Mouse (Mus musculus): ENCODE measurements around the gene Mfap3l. TPM values are rescaled to one million over a fixed set of nuclear protein-coding genes. Genes with fewer than 3 reads are reported as not detected.
"Not testable (repeated sequence)": the region's sequence is repeated elsewhere in the genome, so short reads cannot be mapped to it uniquely, and the experiment has no call there.

Gene Mfap3l
- polyA plus RNA-seq, 1 experiment from 2014 or later = 4.0 TPM

DNA sequence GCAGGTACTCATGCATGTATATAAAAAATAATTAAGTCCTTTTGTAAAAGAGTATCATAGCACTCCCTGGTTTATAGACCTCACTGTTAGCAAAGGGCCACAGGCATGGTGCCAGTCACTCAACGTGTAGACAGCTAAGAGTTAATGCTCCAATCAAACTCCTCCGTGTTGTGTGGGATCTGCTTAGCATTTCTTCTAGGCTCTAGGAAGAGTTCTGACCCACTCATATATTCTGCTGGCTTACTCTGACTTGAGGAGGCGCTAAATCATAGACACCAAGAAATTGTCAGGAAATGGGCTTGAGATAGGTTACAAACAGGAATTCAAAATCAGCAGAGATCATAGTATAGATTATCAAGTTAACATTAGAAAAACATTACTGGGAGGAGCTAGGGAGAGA is 13.3 kb downstream of the Mfap3l start:
- Histone ChIP-seq H3K4me1 (ENCODE audit: insufficient read depth, low read depth, low read length) (no peaks in the 10 kb centered on the region), H3K9me3 (ENCODE audit: low read length) (no peaks in the 10 kb centered on the region), H3K27ac (ENCODE audit: low read length) (no peak overlapping the region), H3K36me3 (ENCODE audit: insufficient read depth, low read length) (no peaks in the 10 kb centered on the region), H3K9ac (replicated peaks; ENCODE audit: low read depth) (no peak overlapping the region), H3K4me3 (ENCODE audit: low read depth, low read length) (no peak overlapping the region), H3K4me2 (replicated peaks; ENCODE audit: low read depth, low read length) (no peak overlapping the region), H3K27me3 (replicated peaks; ENCODE audit: insufficient read depth, low read length) (no peaks in the 10 kb centered on the region)
- TF ChIP-seq CTCF (IDR thresholded peaks at IDR 0.05) (no peak), EP300 (IDR thresholded peaks at IDR 0.05) (no peak)
- ATAC-seq = no peak
- no peak for DNase-seq (ENCODE audit: low spot score)
- whole genome bisulfite sequencing = 76% methylated on average over 3 of the region's 3 CpGs

DNA sequence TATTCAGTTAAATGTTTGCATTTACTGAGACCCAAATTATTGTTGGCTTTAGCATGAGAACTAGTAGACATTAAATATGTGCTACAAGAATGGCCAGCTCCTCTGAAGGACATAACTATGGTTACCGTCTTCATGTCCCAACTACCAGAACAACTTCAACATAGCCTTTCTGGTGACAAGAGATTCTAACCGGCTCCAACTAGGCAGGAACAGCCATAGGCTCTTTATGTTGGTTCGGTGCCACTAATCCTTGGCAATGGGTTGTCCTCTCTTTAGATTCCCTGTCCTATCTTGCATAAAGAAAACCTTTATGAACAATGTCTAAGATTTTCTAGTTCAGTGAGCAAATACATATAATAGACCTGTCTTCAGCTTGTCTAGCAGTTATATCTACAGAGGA is 14.7 kb downstream of the Mfap3l start:
- Histone ChIP-seq H3K4me1 (ENCODE audit: insufficient read depth, low read depth, low read length) (no peaks in the 10 kb centered on the region), H3K9me3 (ENCODE audit: low read length) (no peaks in the 10 kb centered on the region), H3K9ac (replicated peaks; ENCODE audit: low read depth) (no peak overlapping the region), H3K27ac (ENCODE audit: low read length) (no peak overlapping the region), H3K4me2 (replicated peaks; ENCODE audit: low read depth, low read length) (no peak overlapping the region), H3K27me3 (replicated peaks; ENCODE audit: insufficient read depth, low read length) (no peaks in the 10 kb centered on the region), H3K36me3 (ENCODE audit: insufficient read depth, low read length) (no peaks in the 10 kb centered on the region), H3K4me3 (ENCODE audit: low read depth, low read length) (no peak overlapping the region)
- DNase-seq (ENCODE audit: low spot score) (no peak), ATAC-seq (no peak)
- 94% methylated on average over 3 of the region's 3 CpGs for WGBS
- no peak for TF ChIP-seq EP300 (IDR thresholded peaks at IDR 0.05)

DNA sequence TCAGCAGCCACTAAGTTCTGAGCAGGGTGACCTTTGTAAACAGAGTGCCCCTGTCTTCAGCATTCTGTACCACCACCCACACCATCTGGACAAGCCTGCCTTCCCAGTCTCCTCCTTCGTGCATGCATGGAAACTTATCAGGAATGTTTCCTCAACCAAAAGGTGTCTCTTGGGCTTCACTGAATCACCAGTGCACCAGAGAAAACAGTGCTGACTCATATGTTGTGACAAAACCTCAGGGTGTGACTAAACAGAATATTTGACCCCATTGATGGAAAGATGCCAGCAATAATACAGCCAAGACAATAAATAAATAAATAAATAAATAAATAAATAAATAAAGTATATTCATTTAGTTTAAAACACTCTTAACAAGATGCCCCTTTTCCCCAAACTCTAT is 16.5 kb downstream of the Mfap3l start:
- H3K4me1 ChIP-seq (ENCODE audit: insufficient read depth, low read depth, low read length) = no peaks in the 10 kb centered on the region
- no peak overlapping the region for H3K9ac ChIP-seq (replicated peaks; ENCODE audit: low read depth)
- TF ChIP-seq CTCF (IDR thresholded peaks at IDR 0.05) (no peak), EP300 (IDR thresholded peaks at IDR 0.05) (no peak)
- no peak overlapping the region for H3K27ac ChIP-seq (ENCODE audit: low read length)
- no peaks in the 10 kb centered on the region for H3K27me3 ChIP-seq (replicated peaks; ENCODE audit: insufficient read depth, low read length)
- no peak overlapping the region for H3K4me3 ChIP-seq (ENCODE audit: low read depth, low read length)
- H3K36me3 ChIP-seq (ENCODE audit: insufficient read depth, low read length) = no peaks in the 10 kb centered on the region
- H3K9me3 ChIP-seq (ENCODE audit: low read length) = no peaks in the 10 kb centered on the region
- H3K4me2 ChIP-seq (replicated peaks; ENCODE audit: low read depth, low read length) = no peak overlapping the region
- no peak for DNase-seq (ENCODE audit: low spot score)
- no peak for ATAC-seq
- 41% methylated on average over 1 of the region's 1 CpGs for WGBS

DNA sequence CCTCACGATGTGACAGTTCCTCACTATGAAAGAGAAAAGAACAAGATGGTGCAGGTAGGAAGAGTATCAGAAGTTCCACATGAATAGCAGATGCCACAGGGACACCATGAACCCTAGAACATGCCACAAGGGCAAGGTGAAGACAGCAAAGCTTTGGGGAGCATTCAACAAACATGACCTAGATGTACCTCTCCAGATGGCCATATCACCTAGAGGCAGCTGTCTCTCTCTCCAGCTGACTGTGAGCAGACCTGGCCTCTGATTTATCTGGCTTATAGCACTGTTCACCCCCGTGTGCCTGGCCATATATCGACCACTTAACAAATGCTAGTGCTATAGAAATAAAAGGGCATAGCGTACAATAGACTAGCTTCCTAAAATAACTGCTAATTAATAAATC is 17.5 kb downstream of the Mfap3l start:
- H3K4me2 ChIP-seq (replicated peaks; ENCODE audit: low read depth, low read length) = no peak overlapping the region
- no peak for ATAC-seq
- no peak for TF ChIP-seq CTCF (IDR thresholded peaks at IDR 0.05)
- no peak for TF ChIP-seq EP300 (IDR thresholded peaks at IDR 0.05)
- no peaks in the 10 kb centered on the region for H3K36me3 ChIP-seq (ENCODE audit: insufficient read depth, low read length)
- H3K4me1 ChIP-seq (ENCODE audit: insufficient read depth, low read depth, low read length) = no peaks in the 10 kb centered on the region
- no peaks in the 10 kb centered on the region for H3K9me3 ChIP-seq (ENCODE audit: low read length)
- no peaks in the 10 kb centered on the region for H3K27me3 ChIP-seq (replicated peaks; ENCODE audit: insufficient read depth, low read length)
- H3K4me3 ChIP-seq (ENCODE audit: low read depth, low read length) = no peak overlapping the region
- H3K9ac ChIP-seq (replicated peaks; ENCODE audit: low read depth) = no peak overlapping the region
- no peak for DNase-seq (ENCODE audit: low spot score)
- no peak overlapping the region for H3K27ac ChIP-seq (ENCODE audit: low read length)
- WGBS = 72% methylated on average over 4 of the region's 4 CpGs

DNA sequence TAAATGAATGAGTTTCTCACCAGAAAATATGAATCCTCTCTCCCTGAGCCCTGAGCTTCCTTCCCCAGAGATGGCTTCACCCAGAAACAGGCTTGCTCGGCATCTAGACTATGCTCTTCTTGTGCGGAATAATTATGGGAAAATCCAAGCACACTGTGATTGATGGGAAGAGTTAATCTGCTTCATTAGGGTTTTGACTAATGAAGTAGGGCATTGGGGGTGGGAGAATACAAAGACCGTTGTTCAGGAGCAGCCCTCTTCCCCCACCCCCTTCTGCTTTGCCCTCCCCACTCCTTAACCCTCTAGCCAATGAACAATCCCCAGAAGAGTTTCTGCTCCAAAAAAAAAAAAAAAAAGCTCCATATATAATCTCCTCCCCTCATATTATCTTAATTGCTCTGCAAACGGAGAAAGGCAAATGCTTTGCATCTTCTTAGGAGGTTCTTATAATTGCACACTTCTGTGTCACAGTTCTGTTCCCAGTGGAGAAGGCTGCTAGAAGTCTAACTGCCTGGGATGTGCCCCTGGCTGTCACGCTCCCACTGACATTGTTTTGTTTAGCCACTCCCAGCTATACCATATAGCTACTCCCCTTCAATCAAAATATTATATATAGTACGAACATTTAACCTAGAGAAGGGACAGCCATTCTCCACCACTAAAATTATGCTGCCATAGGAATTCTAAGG is 24.9 kb downstream of the Mfap3l start:
- DNase-seq (ENCODE audit: low spot score) (no peak), ATAC-seq (no peak)
- no peak overlapping the region for H3K9ac ChIP-seq (replicated peaks; ENCODE audit: low read depth)
- TF ChIP-seq CTCF (IDR thresholded peaks at IDR 0.05) (no peak), EP300 (IDR thresholded peaks at IDR 0.05) (no peak)
- no peaks in the 10 kb centered on the region for H3K27me3 ChIP-seq (replicated peaks; ENCODE audit: insufficient read depth, low read length)
- H3K4me2 ChIP-seq (replicated peaks; ENCODE audit: low read depth, low read length) = no peak overlapping the region
- H3K9me3 ChIP-seq (ENCODE audit: low read length) = no peaks in the 10 kb centered on the region
- H3K4me1 ChIP-seq (ENCODE audit: insufficient read depth, low read depth, low read length) = 0 out of 2 replicates have a peak, but pooled peaks cover 5% of the 10 kb centered on the region
- no peak overlapping the region for H3K27ac ChIP-seq (ENCODE audit: low read length)
- H3K4me3 ChIP-seq (ENCODE audit: low read depth, low read length) = no peak overlapping the region
- no peaks in the 10 kb centered on the region for H3K36me3 ChIP-seq (ENCODE audit: insufficient read depth, low read length)
- 69% methylated on average over 6 of the region's 6 CpGs for WGBS

DNA sequence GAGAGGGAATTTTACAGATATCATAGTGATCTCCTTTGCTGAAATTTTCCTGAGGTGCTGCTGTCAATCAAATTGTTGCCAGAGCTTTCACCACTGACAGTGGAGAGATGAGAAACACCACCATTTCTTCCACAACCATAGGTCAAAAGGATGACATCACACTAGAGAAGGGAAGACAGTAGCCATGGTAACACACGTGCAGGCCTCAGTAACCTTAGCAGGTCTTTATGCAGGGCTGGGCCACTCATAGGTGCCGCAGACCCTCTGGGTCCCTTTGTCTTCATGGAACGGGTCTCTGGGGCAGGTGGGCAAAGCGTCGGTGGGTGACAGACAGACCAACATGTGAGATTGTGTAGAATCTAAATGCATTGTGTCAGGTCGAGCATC is 25.5 kb downstream of the Mfap3l start:
- Histone ChIP-seq H3K27me3 (replicated peaks; ENCODE audit: insufficient read depth, low read length) (no peaks in the 10 kb centered on the region), H3K4me2 (replicated peaks; ENCODE audit: low read depth, low read length) (no peak overlapping the region), H3K4me1 (ENCODE audit: insufficient read depth, low read depth, low read length) (0 out of 2 replicates have a peak, but pooled peaks cover 5% of the 10 kb centered on the region), H3K27ac (ENCODE audit: low read length) (no peak overlapping the region), H3K9ac (replicated peaks; ENCODE audit: low read depth) (no peak overlapping the region), H3K36me3 (ENCODE audit: insufficient read depth, low read length) (no peaks in the 10 kb centered on the region), H3K4me3 (ENCODE audit: low read depth, low read length) (no peak overlapping the region), H3K9me3 (ENCODE audit: low read length) (no peaks in the 10 kb centered on the region)
- ATAC-seq = no peak
- no peak for DNase-seq (ENCODE audit: low spot score)
- TF ChIP-seq EP300 (IDR thresholded peaks at IDR 0.05) (no peak), CTCF (IDR thresholded peaks at IDR 0.05) (no peak)
- WGBS = 78% methylated on average over 6 of the region's 6 CpGs

DNA sequence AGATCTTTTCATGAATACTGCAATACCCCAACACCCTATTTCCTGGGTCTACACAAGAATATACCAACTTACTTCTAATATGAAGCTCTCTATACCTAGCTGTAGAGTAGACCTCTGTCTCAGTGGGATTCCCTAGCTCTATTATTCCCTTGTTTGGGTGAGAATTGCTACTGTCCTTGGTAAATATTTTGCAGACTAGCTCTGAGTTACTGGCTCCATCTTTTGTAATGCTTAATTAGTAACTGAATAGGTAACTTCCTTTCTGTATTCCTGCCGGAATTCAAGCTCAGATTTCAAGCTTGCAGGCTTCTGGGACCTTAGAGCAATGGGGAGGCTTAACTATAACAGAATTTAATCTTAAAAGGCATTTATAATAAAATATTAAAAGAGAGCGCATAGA is 26.1 kb downstream of the Mfap3l start:
- not testable (repeated sequence) for H3K27me3 ChIP-seq (replicated peaks; ENCODE audit: insufficient read depth, low read length); H3K36me3 ChIP-seq (ENCODE audit: insufficient read depth, low read length); H3K9me3 ChIP-seq (ENCODE audit: low read length); H3K9ac ChIP-seq (replicated peaks; ENCODE audit: low read depth); H3K4me1 ChIP-seq (ENCODE audit: insufficient read depth, low read depth, low read length); ATAC-seq; DNase-seq (ENCODE audit: low spot score); H3K4me2 ChIP-seq (replicated peaks; ENCODE audit: low read depth, low read length); H3K4me3 ChIP-seq (ENCODE audit: low read depth, low read length); H3K27ac ChIP-seq (ENCODE audit: low read length)
- 69% methylated on average over 2 of the region's 2 CpGs for WGBS
